Mouse (Mus musculus) megakaryocyte, adult 5-6 weeks (primary cell): ENCODE results near the gene Syt11. TPM values are rescaled to one million over a fixed set of nuclear protein-coding genes. Genes with fewer than 3 reads are reported as not detected.
"Not testable (repeated sequence)": the region's sequence is repeated elsewhere in the genome, so short reads cannot be mapped to it uniquely, and the experiment has no call there.

Source experiments
- ATAC-seq: 2 replicates; pipeline ENCODE4 v1.8.0; 2016; ENCODE audit warnings: mild to moderate bottlenecking, inconsistent platforms; ENCODE audit not compliant: poor library complexity, severe bottlenecking
- total RNA-seq, 2 experiments: library from RNA; stranded (forward) in 1 of 2; stranded (reverse) in 1 of 2; fragments of 153-499, 151-499 nt in 1 of 2; fragments of 221-1000, 200-1000 nt in 1 of 2; gene quantifications; 2 replicates each; pipeline versions ENCODE4 v1.2.3 to v1.2.4; 2015 to 2017

Syt11 gene
- total RNA-seq, 2 experiments from 2014 or later, result 2.0 to 2.1 TPM

DNA sequence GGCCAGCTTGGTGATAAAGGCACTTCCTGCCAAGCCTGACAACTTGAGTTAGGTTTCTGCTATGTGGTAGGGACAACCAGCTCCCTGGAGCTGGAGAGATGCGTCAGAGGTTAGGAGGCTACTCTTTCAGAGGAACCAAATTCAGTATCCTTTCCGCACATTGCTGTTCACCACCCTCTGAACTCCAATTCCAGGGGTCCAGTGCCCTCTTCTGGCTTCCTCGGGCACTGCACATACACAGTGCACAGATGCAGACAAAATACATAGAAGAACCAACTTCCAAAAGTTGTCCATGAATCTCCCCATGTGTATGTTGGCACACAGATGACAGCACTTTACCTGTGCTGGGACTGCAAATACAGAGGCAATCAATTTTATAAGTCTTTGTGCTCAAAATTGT lies 36.3 kb downstream of the Syt11 start:
- peak; percentile 91 for ATAC-seq

DNA sequence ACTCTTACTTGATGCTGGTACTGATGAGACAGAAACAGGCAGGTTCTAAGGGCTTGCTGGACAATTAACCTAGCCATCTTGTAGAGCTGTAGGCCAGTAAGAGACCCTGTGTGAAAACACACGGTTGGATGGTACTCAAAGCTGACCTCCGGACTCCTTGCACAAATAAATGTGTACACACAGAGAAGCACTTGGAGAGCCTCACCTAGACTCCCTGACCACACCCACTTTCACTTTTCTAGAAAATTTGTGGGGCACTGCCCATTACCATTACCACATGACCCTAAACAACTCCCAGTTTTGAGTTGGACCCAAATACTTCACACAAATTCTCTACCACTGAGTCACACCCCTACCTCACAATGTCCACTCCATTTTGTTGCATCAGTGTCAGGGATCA lies 38.4 kb downstream of the Syt11 start:
- no peak for ATAC-seq

DNA sequence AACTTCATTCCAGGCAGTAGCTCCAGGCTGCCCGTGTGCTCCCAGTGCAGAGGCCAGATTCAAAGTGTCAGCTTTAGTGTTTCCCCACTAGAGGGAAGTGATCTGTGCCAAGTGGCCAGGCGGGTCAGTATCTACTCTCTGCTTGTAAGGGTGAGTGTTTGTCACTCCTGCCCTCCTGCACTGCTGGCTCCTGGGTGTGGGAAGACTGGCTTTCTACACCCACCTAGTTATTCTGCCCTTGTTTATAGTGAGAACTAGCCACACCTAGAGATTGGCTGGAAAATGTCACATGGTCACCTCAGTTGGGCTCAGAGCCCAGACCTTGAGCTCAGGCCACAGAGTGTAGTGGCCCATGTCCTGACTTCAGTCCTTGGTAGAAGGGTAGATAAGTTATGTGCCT lies 55.9 kb downstream of the Syt11 start:
- no peak for ATAC-seq

- peak; percentile 34 for ATAC-seq
Measured at GRCm38 (mm10) chr3:88717831-88718230, 57.1 kb downstream of the Syt11 start.

GRCm38 (mm10) chr3:88717198-88717798 lies 57.7 kb downstream of the Syt11 start:
- peak; percentile 24 for ATAC-seq

DNA sequence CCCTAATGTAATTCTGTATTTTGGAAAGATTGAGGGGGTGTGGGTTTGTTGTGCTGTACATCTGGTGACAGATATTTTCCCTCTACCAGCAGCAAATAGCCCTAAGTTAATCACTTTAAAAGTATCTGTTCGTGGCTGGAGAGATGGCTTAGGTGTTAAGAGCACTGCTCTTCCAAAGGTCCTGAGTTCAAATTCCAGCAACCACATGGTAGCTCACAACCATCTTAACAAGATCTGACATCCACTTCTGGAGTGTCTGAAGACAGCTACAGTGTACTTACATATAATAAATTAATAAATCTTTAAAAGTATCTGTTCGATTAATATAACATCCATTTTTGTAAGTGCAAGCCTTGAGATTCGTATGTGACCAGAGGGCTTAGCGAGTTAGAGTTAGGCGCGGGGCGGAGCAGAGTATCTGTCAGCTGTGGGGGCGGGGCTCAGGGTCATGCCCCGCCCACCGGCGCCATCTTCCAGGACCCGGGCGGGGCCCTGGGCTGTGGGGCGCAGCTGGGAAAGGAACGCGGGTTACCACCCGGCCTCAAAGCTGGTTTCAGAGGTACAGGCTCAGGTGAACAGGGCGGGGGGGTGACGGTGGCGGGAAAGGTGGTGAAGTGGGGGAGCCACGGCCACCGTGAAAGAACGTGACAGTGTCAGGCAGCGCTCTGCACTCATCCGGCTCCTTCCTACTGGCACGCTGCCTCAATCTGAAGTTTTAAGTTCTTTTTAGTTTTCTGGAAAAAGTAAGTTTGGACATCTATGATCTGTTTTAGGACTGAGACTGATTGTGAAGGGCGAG lies 58.4 kb downstream of the Syt11 start, which contains the start of gene Rit1:
Gene Rit1 (plus strand): TSS at position 440 of the 799 bp plus-strand sequence.
- peak; percentile 96 for ATAC-seq

- ATAC-seq, result not testable (repeated sequence)
Measured at GRCm38 (mm10) chr3:88715716-88716115, 59.2 kb downstream of the Syt11 start.

GRCm38 (mm10) chr3:88714725-88715124 lies 60.2 kb downstream of the Syt11 start:
- no peak for ATAC-seq

DNA sequence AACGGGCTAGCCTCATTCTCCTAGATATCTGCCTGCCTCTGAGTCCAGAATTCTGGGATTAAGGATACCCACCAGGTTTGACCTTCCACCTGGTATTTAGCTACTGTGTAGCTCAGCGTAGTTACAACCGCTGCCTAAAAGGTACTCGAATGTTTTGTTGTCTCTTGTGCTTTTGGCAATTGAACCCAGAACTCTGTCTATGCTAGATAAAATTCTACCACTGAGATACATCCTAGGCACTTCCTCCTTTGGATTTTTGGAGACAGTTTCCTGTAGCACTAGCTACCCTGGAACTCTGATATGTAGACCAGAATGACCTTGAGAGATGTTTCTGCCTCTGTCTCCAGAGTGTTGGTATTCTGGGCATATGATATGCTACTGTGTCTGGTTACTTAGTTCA lies 61.3 kb downstream of the Syt11 start:
- ATAC-seq, result no peak

DNA sequence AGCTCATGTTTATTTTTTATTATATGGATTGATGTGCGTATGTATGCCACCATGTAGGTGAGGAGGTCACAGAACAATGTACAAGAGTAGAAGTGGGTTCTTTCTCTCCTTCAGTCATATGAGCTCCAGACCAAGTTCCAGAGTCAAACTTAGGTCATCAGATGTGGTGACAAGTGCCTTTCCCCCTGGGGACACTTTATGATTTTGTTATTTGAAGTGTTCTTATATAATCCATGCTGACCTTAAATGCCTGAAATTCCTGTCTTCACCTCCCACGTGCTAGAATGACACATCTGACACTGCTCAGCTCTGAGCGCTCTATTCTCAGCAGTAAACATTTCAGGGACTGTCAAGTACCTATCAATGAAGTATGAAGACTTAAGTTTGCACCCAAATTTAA lies 73.7 kb downstream of the Syt11 start:
- no peak for ATAC-seq

DNA sequence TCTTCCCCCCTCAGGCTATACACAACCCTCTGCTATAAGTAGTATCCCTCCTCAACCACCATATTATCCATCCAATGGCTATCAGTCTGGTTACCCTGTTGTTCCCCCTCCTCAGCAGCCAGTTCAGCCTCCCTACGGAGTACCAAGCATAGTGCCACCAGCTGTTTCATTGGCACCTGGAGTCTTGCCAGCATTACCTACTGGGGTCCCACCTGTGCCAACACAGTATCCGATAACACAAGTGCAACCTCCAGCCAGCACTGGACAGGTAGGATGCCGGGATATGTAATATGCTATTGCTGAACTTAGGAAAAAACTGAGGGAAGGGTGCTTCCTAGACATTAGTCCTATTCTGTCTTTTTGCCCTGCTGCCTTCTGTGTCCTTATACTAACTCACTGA lies 74.7 kb downstream of the Syt11 start:
- no peak for ATAC-seq

DNA sequence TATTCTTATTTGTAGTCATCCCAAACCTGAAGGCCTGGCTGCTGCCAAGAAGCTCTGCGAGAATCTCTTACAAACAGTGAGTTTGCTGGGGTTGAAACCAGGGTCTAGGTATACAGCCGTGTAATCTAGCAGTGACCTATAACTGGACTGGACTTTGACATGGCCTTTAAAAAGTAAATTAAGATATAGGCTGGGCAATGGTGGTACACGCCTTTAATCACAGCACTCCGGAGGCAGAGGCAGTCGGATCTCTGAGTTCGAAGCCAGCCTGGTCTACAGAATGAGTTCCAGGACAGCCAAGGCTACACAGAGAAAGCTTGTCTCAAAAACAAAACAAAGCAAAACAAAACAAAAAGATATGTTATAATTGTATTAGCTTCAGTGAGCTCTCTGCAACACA lies 76.1 kb downstream of the Syt11 start:
- ATAC-seq, result no peak

DNA sequence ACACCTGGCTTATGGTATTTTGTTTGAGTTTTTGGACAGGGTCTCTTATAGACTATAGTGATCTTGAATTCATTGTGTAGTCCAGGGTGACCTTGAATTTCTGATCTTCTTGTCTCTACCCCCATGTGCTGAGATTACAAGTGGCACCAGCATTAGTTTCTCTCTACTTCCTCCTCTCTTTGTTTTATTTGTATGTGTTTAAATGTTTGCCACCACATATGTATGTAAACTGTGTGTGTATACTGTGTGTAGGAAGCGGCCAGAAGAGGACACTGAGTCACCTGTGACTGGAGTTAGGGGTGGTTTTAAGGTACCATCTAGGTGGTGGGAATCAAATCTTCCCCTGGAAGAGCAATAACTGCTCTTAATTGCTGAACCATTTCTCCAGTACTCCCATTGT lies 76.9 kb downstream of the Syt11 start:
- no peak for ATAC-seq

- no peak for ATAC-seq
Measured at GRCm38 (mm10) chr3:88695545-88695944, 79.4 kb downstream of the Syt11 start.

Other genes starting within 250 kb of the Syt11 start
- gene Mex3a, start 242.8 kb downstream of the Syt11 start, total RNA-seq (2015), result 0.04 and 0.05 TPM in 2 replicates
- gene Mex3a, start 242.8 kb downstream of the Syt11 start, total RNA-seq (2017), result 0.04 and 0.18 TPM in 2 replicates
- not detected in 2 replicates for gene Rab25, start 226.9 kb downstream of the Syt11 start, total RNA-seq (2015)
- gene Rab25, start 226.9 kb downstream of the Syt11 start, total RNA-seq (2017), result not detected in 2 replicates
- gene Lamtor2, start 222.1 kb downstream of the Syt11 start, total RNA-seq (2015), result 31.3 TPM in 2 replicates
- gene Lamtor2, start 222.1 kb downstream of the Syt11 start, total RNA-seq (2017), result 57.8 and 73.4 TPM in 2 replicates
- gene Ubqln4, start 221.4 kb downstream of the Syt11 start, total RNA-seq (2015), result 10.5 and 14.5 TPM in 2 replicates
- gene Ubqln4, start 221.4 kb downstream of the Syt11 start, total RNA-seq (2017), result 15.9 and 16.4 TPM in 2 replicates
- 207 and 216 TPM in 2 replicates for gene Ssr2, start 199.3 kb downstream of the Syt11 start, total RNA-seq (2015)
- gene Ssr2, start 199.3 kb downstream of the Syt11 start, total RNA-seq (2017), result 93.2 and 107 TPM in 2 replicates
- gene Arhgef2, start 169.2 kb downstream of the Syt11 start, total RNA-seq (2015), result 71.1 and 85.9 TPM in 2 replicates
- 49.6 and 73.1 TPM in 2 replicates for gene Arhgef2, start 169.2 kb downstream of the Syt11 start, total RNA-seq (2017)
- gene Rxfp4, start 122.0 kb downstream of the Syt11 start, total RNA-seq (2015), result not detected in 2 replicates
- not detected in 2 replicates for gene Rxfp4, start 122.0 kb downstream of the Syt11 start, total RNA-seq (2017)
- 50.6 and 52.1 TPM in 2 replicates for gene Khdc4, start 89.4 kb downstream of the Syt11 start, total RNA-seq (2015)
- gene Khdc4, start 89.4 kb downstream of the Syt11 start, total RNA-seq (2017), result 53.4 and 56.1 TPM in 2 replicates
- gene Rit1, start 58.3 kb downstream of the Syt11 start, total RNA-seq (2015), result 66.1 and 68.1 TPM in 2 replicates
- 53.4 and 68.6 TPM in 2 replicates for gene Rit1, start 58.3 kb downstream of the Syt11 start, total RNA-seq (2017)
- 11.9 and 13.8 TPM in 2 replicates for gene Gon4l, start 60.1 kb upstream of the Syt11 start, total RNA-seq (2015)
- 25.4 and 26.1 TPM in 2 replicates for gene Gon4l, start 60.1 kb upstream of the Syt11 start, total RNA-seq (2017)
- 4.8 and 7.5 TPM in 2 replicates for gene Msto1, start 138.8 kb upstream of the Syt11 start, total RNA-seq (2015)
- 9.9 and 16.2 TPM in 2 replicates for gene Msto1, start 138.8 kb upstream of the Syt11 start, total RNA-seq (2017)
- 29.0 and 32.4 TPM in 2 replicates for gene Ash1l, start 175.5 kb upstream of the Syt11 start, total RNA-seq (2015)
- gene Ash1l, start 175.5 kb upstream of the Syt11 start, total RNA-seq (2017), result 18.4 and 28.1 TPM in 2 replicates
- 70.6 and 75.4 TPM in 2 replicates for gene Dap3, start 176.0 kb upstream of the Syt11 start, total RNA-seq (2015)
- gene Dap3, start 176.0 kb upstream of the Syt11 start, total RNA-seq (2017), result 45.6 and 51.5 TPM in 2 replicates